Mouse (Mus musculus): ENCODE data around the gene Sugt1.

DNA sequence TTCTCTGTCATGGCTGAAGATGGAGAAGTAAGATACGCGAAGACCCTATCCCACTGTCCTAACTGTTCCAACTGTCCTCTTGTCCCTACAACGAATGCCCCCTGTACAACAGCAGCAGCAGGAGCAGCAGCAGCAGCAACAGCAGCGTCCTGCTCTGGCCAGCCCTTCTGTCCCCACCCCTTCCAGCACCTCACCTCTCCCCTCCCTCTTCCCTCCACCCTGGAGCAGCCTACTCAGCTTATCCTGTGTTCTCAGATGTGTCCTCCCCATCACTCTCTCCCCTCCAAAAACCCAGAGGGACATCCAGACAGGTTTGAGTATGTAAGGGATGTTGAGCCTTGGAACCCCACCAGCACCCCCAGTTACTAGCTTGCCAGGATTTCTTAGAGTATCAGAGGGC lies 74.5 kb downstream of the Sugt1 start, which contains the start of gene Cnmd:
- TF ChIP-seq GATA1 (IDR thresholded peaks at IDR 0.05; ENCODE audit: borderline replicate concordance, low read length) (no peak), FLI1 (IDR thresholded peaks at IDR 0.05; ENCODE audit: low read length) (no peak)
